Mouse (Mus musculus): ENCODE measurements around the gene Col20a1. TPM values are rescaled to one million over a fixed set of nuclear protein-coding genes. Genes with fewer than 3 reads are reported as not detected.

Gene Col20a1
- polyA plus RNA-seq, 1 experiment, result not detected

DNA sequence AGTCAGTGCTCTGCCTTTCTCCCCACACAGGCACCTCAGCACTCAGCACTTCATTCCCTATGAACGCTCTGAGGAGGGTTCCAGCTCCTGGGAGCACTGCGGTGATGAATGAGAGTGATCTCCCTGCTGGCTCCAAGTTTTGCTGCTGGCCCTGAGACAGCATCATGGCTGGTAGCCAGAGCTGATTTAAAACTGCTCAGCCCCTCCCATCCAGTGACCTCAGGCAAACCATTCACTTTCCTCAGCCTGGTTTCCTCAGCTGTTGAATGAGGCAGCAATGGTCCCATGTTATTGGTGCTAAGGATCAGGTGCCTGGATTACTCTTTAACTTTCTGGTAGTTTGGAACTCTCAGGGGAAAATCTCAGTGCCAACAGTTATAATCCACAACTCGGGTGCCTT is 57.1 kb downstream of the Col20a1 start, which contains the start of gene Chrna4:
TSS of gene Chrna4 (minus strand) at position 110 of the 400 bp plus-strand sequence.
- Histone ChIP-seq H3K4me1 (ENCODE audit: control insufficient read depth, insufficient read depth, low read length) (peaks cover 11% of the 10 kb centered on the region), H3K27ac (ENCODE audit: insufficient read depth, low read depth, low read length) (no peak within 1 kb of the TSS), H3K4me3 (ENCODE audit: insufficient read depth, low read depth, low read length) (no peak within 1 kb of the TSS)
- 57% methylated on average over 3 of the region's 3 CpGs for WGBS
- TF ChIP-seq CTCF (IDR thresholded peaks at IDR 0.05; ENCODE audit: insufficient read depth, low read depth, low read length), result no peak
- TF ChIP-seq POLR2A (IDR thresholded peaks at IDR 0.05; ENCODE audit: insufficient read depth, low read depth, low read length), result no peak

DNA sequence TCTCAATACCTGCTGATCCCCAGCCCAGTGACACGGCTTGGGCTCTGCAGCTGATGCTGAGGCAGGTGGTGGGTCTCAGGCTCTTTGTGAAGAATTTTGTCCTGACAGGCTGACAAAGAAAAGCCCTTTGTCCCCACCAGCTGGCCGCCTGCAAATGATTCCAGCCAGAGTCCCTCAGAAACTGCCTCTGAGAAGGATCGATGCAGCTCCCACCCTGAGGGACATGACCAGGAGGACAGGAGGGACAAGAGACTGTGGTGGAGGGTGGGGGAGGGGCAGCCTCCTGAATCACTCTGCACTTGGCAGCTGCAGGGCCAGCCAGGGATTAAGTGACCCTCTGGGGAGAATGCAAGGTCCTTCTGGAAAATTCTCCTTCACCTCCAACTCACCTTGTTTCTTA is 57.7 kb downstream of the Col20a1 start:
- WGBS, result 39% methylated on average over 3 of the region's 3 CpGs
- TF ChIP-seq CTCF (IDR thresholded peaks at IDR 0.05; ENCODE audit: insufficient read depth, low read depth, low read length), result no peak
- TF ChIP-seq POLR2A (IDR thresholded peaks at IDR 0.05; ENCODE audit: insufficient read depth, low read depth, low read length), result no peak
- H3K4me3 ChIP-seq (ENCODE audit: insufficient read depth, low read depth, low read length), result no peak overlapping the region
- no peak overlapping the region for H3K27ac ChIP-seq (ENCODE audit: insufficient read depth, low read depth, low read length)
- peaks cover 8% of the 10 kb centered on the region; the same call in 1 of the 2 replicates for H3K4me1 ChIP-seq (ENCODE audit: control insufficient read depth, insufficient read depth, low read length)

DNA sequence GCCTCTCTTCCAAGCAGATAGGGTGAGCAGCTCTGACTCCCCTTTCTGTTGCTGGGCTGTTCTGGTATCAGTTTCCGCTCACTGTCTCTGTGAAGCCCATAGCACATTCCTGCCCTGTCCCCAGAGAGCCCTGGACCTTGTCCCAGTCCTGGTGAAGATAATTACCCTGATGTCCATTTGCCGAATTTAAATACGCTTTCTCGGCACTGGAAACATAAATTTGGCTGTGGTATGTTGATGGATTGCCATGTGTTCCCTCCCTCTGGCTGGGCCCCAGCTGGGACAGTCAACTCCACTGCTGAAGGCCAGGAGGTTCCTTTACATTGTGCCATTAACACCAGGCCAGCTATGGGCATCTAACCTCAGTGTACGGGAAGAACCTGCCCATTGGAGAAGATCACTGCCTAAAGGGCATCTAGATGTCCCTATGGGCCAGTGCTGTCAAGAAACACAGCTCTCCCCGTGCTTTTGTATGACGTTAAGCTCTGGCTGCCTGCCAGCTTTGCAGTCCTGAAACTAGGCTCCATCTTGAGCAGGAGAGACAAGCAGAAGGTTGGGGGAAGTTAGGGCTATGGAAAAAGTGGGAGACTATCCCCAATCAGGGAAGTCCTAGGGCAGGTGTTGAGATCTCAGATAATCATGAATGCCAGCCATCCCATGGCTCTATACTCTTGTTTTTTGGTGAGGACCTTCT is 62.1 kb downstream of the Col20a1 start:
- Histone ChIP-seq H3K4me3 (ENCODE audit: insufficient read depth, low read depth, low read length) (no peak overlapping the region), H3K27ac (ENCODE audit: insufficient read depth, low read depth, low read length) (no peak overlapping the region), H3K4me1 (ENCODE audit: control insufficient read depth, insufficient read depth, low read length) (peaks cover 8% of the 10 kb centered on the region; the same call in 1 of the 2 replicates)
- 44% methylated on average over 7 of the region's 7 CpGs for WGBS
- TF ChIP-seq CTCF (IDR thresholded peaks at IDR 0.05; ENCODE audit: insufficient read depth, low read depth, low read length) (no peak), POLR2A (IDR thresholded peaks at IDR 0.05; ENCODE audit: insufficient read depth, low read depth, low read length) (no peak)

DNA sequence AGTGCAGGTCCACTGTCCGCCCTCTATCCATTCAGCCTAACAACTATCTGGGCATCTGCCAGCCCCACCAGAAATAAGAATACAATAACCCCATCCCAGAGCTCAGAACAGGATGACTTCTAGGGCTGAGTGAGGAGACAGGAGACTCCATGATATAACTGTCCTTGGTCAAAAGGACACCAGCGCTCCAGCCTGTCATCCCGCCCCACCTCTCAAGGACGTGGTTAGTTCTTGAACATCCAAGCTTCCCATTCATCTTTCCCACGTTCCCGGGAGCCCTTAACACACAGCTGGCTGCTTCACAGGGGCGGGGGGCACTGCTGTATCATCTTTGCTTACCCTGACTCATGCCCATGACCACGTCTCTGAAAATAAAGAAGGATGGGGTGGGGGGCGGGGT is 62.7 kb downstream of the Col20a1 start:
- Histone ChIP-seq H3K27ac (ENCODE audit: insufficient read depth, low read depth, low read length) (no peak overlapping the region), H3K4me1 (ENCODE audit: control insufficient read depth, insufficient read depth, low read length) (peaks cover 8% of the 10 kb centered on the region; the same call in 1 of the 2 replicates), H3K4me3 (ENCODE audit: insufficient read depth, low read depth, low read length) (no peak overlapping the region)
- 76% methylated on average over 9 of the region's 9 CpGs for WGBS
- TF ChIP-seq POLR2A (IDR thresholded peaks at IDR 0.05; ENCODE audit: insufficient read depth, low read depth, low read length) (no peak), CTCF (IDR thresholded peaks at IDR 0.05; ENCODE audit: insufficient read depth, low read depth, low read length) (no peak)

DNA sequence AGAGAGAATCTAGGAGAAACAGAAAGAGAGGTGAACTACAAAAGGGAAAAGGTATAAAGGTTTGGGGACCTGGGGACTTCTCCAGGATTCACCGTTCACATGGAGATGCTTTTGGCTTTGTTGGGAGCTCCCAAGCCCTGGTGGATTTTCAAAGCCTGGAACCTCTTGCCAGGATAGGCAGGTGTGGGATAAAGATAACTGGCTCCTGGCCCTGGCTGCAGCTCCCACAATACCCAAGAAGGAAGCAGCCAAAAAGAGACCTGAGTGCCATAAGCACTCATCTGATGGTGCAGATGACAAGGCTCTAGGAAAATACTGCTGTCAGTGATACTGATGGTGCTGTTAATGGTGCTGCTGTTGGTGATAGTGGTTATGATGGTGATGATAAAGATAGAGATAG is 65.8 kb downstream of the Col20a1 start:
- TF ChIP-seq POLR2A (IDR thresholded peaks at IDR 0.05; ENCODE audit: insufficient read depth, low read depth, low read length) (no peak), CTCF (IDR thresholded peaks at IDR 0.05; ENCODE audit: insufficient read depth, low read depth, low read length) (no peak)
- H3K4me3 ChIP-seq (ENCODE audit: insufficient read depth, low read depth, low read length), result no peak overlapping the region
- 92% methylated on average over 1 of the region's 1 CpGs for WGBS
- H3K27ac ChIP-seq (ENCODE audit: insufficient read depth, low read depth, low read length), result no peak overlapping the region
- peaks cover 8% of the 10 kb centered on the region; the same call in 1 of the 2 replicates for H3K4me1 ChIP-seq (ENCODE audit: control insufficient read depth, insufficient read depth, low read length)

DNA sequence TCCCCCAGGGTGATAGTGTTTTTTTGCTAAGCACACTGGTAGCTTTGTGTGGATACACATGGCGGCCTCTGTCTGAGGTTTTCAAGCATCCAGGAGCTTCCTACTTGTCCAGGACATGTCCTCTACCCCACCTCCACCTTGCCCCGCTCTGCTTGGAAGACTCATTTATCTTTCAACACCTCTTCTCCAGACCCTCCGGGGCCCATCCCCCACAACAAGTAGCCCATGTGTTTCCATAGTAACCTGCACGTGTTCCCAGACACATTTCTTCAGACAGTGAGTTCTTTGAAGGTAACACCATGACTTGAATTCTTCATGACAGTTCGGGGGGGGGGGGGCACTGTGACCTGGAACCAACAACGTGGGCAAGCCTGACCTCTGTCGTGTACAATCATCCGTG is 71.0 kb downstream of the Col20a1 start:
- TF ChIP-seq CTCF (IDR thresholded peaks at IDR 0.05; ENCODE audit: insufficient read depth, low read depth, low read length) (no peak), POLR2A (IDR thresholded peaks at IDR 0.05; ENCODE audit: insufficient read depth, low read depth, low read length) (no peak)
- WGBS, result 56% methylated on average over 8 of the region's 8 CpGs
- Histone ChIP-seq H3K27ac (ENCODE audit: insufficient read depth, low read depth, low read length) (no peak overlapping the region), H3K4me3 (ENCODE audit: insufficient read depth, low read depth, low read length) (no peak overlapping the region), H3K4me1 (ENCODE audit: control insufficient read depth, insufficient read depth, low read length) (no peaks in the 10 kb centered on the region)

DNA sequence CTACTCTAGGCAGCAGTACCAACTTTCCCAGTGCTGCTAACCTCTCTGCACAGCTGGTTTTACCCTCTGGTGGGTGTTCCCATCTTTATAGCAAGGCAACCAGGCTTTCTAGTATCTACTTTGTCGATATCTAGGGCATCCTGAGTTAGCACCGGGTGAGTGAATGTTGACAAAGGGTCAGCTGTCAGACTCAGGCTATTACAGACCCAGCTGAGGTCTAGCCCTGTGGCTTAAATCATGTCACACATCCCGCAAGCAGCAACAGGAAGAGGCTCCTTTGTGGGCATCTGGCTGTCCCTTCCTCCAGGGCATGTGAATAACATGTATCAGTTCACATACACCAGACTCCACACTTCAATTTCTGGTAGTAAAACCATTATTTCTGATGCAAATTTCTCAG is 71.9 kb downstream of the Col20a1 start:
- 55% methylated on average over 3 of the region's 3 CpGs for WGBS
- TF ChIP-seq CTCF (IDR thresholded peaks at IDR 0.05; ENCODE audit: insufficient read depth, low read depth, low read length), result no peak
- TF ChIP-seq POLR2A (IDR thresholded peaks at IDR 0.05; ENCODE audit: insufficient read depth, low read depth, low read length), result no peak
- no peak overlapping the region for H3K27ac ChIP-seq (ENCODE audit: insufficient read depth, low read depth, low read length)
- no peak overlapping the region for H3K4me3 ChIP-seq (ENCODE audit: insufficient read depth, low read depth, low read length)
- no peaks in the 10 kb centered on the region for H3K4me1 ChIP-seq (ENCODE audit: control insufficient read depth, insufficient read depth, low read length)

DNA sequence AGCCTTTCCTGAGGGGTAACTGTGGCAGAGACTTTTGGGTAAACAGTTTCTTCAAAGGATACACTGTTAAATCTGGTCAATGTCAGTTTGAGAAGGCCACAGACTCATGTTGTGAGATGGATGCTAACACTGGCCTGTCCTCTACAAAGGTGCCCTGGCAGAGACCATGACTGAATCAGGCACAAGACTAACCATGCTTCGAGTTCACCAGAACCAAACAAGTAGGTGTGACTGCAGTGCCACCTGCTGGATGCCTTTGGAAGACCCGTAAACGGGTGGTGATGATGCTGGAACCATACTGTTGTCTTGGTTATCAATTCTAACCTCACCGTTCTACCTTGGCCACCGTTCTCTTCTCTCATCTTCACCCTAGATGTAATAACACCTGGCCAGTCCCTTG is 73.8 kb downstream of the Col20a1 start:
- TF ChIP-seq CTCF (IDR thresholded peaks at IDR 0.05; ENCODE audit: insufficient read depth, low read depth, low read length) (peak; percentile 24; the same call in 1 of the 2 replicates), POLR2A (IDR thresholded peaks at IDR 0.05; ENCODE audit: insufficient read depth, low read depth, low read length) (no peak)
- Histone ChIP-seq H3K4me1 (ENCODE audit: control insufficient read depth, insufficient read depth, low read length) (no peaks in the 10 kb centered on the region), H3K27ac (ENCODE audit: insufficient read depth, low read depth, low read length) (no peak overlapping the region), H3K4me3 (ENCODE audit: insufficient read depth, low read depth, low read length) (no peak overlapping the region)
- WGBS, result 9% methylated on average over 5 of the region's 5 CpGs

DNA sequence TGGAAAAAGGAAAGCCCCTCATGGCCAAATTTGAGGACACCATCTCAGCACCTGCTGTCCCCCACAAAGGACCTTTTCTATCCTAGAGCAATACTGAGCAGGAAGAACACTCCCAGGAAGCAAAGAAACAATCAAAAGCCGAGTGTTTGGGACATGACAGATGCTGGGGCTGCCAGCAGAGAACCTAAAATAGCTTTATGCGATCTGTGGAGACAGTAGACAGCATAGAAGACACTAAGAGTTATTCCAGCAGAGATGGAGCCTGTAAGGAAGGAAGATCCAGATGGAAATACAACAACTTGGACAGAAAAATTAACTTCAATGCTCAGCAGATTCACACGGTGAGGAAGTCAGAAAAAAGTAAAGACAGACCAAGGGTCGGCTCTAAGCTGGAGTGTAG is 79.5 kb downstream of the Col20a1 start:
- TF ChIP-seq POLR2A (IDR thresholded peaks at IDR 0.05; ENCODE audit: insufficient read depth, low read depth, low read length), result no peak
- TF ChIP-seq CTCF (IDR thresholded peaks at IDR 0.05; ENCODE audit: insufficient read depth, low read depth, low read length), result no peak
- Histone ChIP-seq H3K27ac (ENCODE audit: insufficient read depth, low read depth, low read length) (no peak overlapping the region), H3K4me1 (ENCODE audit: control insufficient read depth, insufficient read depth, low read length) (peaks cover 2% of the 10 kb centered on the region; the same call in 1 of the 2 replicates), H3K4me3 (ENCODE audit: insufficient read depth, low read depth, low read length) (no peak overlapping the region)
- WGBS, result 39% methylated on average over 4 of the region's 4 CpGs

Other genes with a start within 250 kb of the Col20a1 start
- gene Bhlhe23, start 209.6 kb upstream of the Col20a1 start, polyA plus RNA-seq (2012; ENCODE audit: insufficient read depth, insufficient read length, low replicate concordance, missing spikeins), result not detected in 2 replicates
- not detected in 2 replicates for gene Ythdf1, start 65.6 kb upstream of the Col20a1 start, polyA plus RNA-seq (2012; ENCODE audit: insufficient read depth, insufficient read length, low replicate concordance, missing spikeins)
- not detected in 2 replicates for gene Birc7, start 57.5 kb upstream of the Col20a1 start, polyA plus RNA-seq (2012; ENCODE audit: insufficient read depth, insufficient read length, low replicate concordance, missing spikeins)
- not detected in 2 replicates for gene Nkain4, start 31.8 kb upstream of the Col20a1 start, polyA plus RNA-seq (2012; ENCODE audit: insufficient read depth, insufficient read length, low replicate concordance, missing spikeins)
- not detected in 2 replicates for gene Arfgap1, start 19.3 kb upstream of the Col20a1 start, polyA plus RNA-seq (2012; ENCODE audit: insufficient read depth, insufficient read length, low replicate concordance, missing spikeins)
- not detected in 2 replicates for gene Chrna4, start 57.0 kb downstream of the Col20a1 start, polyA plus RNA-seq (2012; ENCODE audit: insufficient read depth, insufficient read length, low replicate concordance, missing spikeins)
- 209 TPM in 1 of 2 replicates, not detected in the other for gene Kcnq2, start 148.8 kb downstream of the Col20a1 start, polyA plus RNA-seq (2012; ENCODE audit: insufficient read depth, insufficient read length, low replicate concordance, missing spikeins)
- 147 TPM in 1 of 2 replicates, not detected in the other for gene Eef1a2, start 170.5 kb downstream of the Col20a1 start, polyA plus RNA-seq (2012; ENCODE audit: insufficient read depth, insufficient read length, low replicate concordance, missing spikeins)
- not detected in 2 replicates for gene Ppdpf, start 200.7 kb downstream of the Col20a1 start, polyA plus RNA-seq (2012; ENCODE audit: insufficient read depth, insufficient read length, low replicate concordance, missing spikeins)
- not detected in 2 replicates for gene Ptk6, start 216.3 kb downstream of the Col20a1 start, polyA plus RNA-seq (2012; ENCODE audit: insufficient read depth, insufficient read length, low replicate concordance, missing spikeins)
- gene Srms, start 226.7 kb downstream of the Col20a1 start, polyA plus RNA-seq (2012; ENCODE audit: insufficient read depth, insufficient read length, low replicate concordance, missing spikeins), result not detected in 2 replicates
- not detected in 2 replicates for gene Fndc11, start 233.5 kb downstream of the Col20a1 start, polyA plus RNA-seq (2012; ENCODE audit: insufficient read depth, insufficient read length, low replicate concordance, missing spikeins)